Mouse (Mus musculus): ENCODE measurements around the gene Kifc1. TPM values are rescaled to one million over a fixed set of nuclear protein-coding genes. Genes with fewer than 3 reads are reported as not detected.

Kifc1 gene
- polyA plus RNA-seq, 1 experiment from 2014 or later, result 8.1 TPM

DNA sequence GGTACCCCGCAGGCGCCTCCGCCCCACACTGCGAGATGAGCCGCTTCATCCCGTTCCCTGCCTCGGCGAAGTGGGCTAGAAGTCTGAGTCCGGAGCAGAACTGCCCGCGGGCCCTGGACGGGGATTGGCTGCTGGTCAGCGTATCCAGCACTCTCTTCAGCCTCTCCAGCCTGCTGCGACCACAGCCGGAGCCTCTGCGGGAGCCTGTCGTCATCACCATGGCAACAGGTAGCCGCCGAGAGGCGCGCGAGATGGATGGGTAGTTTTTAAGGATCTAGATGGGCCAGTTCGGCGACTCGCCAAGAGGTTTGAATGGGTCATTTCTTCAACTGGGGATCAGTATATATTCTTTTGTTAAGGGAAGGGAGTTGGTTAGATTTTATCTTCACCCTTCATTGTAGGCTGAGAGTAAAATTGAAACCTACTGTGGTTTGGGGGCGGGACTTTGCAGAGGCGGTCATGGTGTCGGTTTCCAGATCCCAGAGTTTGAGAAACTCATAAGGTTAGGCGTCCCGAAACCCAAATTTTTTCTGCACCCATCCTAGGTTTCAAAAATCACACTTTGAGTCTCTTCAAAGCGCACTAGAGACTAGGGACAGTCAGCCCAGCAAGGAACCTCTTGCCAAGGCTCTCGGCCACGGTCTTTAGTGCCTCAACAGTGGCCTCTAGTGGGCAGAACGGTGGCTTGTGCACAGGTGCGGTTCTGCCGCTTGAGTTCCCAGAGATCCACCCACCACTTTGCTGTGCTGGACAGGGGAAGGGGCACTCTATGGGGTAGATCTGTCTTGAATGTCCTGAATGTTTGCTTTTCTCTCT is 30.0 kb upstream of the Kifc1 start:
- peaks cover 18% of the 10 kb centered on the region for H3K4me1 ChIP-seq (ENCODE audit: control insufficient read depth, insufficient read depth, low read length)
- no peak for ATAC-seq (replicated peaks; ENCODE audit: insufficient number of reproducible peaks, low FRiP score, low TSS enrichment)
- under 1% methylated on average over 36 of the region's 36 CpGs for WGBS (ENCODE audit: insufficient replicate concordance)

GRCm38 (mm10) chr17:33919351-33920281 is 29.2 kb upstream of the Kifc1 start:
- WGBS (ENCODE audit: insufficient replicate concordance), result under 1% methylated on average over 52 of the region's 52 CpGs
- Histone ChIP-seq H3K4me3 (ENCODE audit: low read depth, low read length) (peak overlapping the region; percentile 76), H3K4me1 (ENCODE audit: control insufficient read depth, insufficient read depth, low read length) (peaks cover 23% of the 10 kb centered on the region), H3K36me3 (ENCODE audit: control insufficient read depth, insufficient read depth, low read length) (no peaks in the 10 kb centered on the region), H3K27me3 (ENCODE audit: control insufficient read depth, insufficient read depth, low read length) (peaks cover 3% of the 10 kb centered on the region; the same call in 1 of the 2 replicates), H3K9me3 (replicated peaks; ENCODE audit: control insufficient read depth, low read length) (no peaks in the 10 kb centered on the region), H3K27ac (ENCODE audit: low read depth, low read length) (peak overlapping the region; percentile 71), H3K4me2 (peak overlapping the region; percentile 99), H3K9ac (ENCODE audit: low read depth, low read length) (peak overlapping the region; percentile 77)
- ATAC-seq (replicated peaks; ENCODE audit: insufficient number of reproducible peaks, low FRiP score, low TSS enrichment), result peak; percentile 58; the same call in 1 of the 2 replicates

More for the DNA sequence above, 30.0 kb upstream of the Kifc1 start:
- H3K27ac ChIP-seq (ENCODE audit: low read depth, low read length), result peak overlapping the region; percentile 60
- peak overlapping the region; percentile 77 for H3K9ac ChIP-seq (ENCODE audit: low read depth, low read length)
- H3K4me3 ChIP-seq (ENCODE audit: low read depth, low read length), result peak overlapping the region; percentile 76
- peaks cover 3% of the 10 kb centered on the region; the same call in 1 of the 2 replicates for H3K27me3 ChIP-seq (ENCODE audit: control insufficient read depth, insufficient read depth, low read length)
- H3K36me3 ChIP-seq (ENCODE audit: control insufficient read depth, insufficient read depth, low read length), result no peaks in the 10 kb centered on the region
- H3K4me2 ChIP-seq, result peak overlapping the region; percentile 99
- no peaks in the 10 kb centered on the region for H3K9me3 ChIP-seq (replicated peaks; ENCODE audit: control insufficient read depth, low read length)

DNA sequence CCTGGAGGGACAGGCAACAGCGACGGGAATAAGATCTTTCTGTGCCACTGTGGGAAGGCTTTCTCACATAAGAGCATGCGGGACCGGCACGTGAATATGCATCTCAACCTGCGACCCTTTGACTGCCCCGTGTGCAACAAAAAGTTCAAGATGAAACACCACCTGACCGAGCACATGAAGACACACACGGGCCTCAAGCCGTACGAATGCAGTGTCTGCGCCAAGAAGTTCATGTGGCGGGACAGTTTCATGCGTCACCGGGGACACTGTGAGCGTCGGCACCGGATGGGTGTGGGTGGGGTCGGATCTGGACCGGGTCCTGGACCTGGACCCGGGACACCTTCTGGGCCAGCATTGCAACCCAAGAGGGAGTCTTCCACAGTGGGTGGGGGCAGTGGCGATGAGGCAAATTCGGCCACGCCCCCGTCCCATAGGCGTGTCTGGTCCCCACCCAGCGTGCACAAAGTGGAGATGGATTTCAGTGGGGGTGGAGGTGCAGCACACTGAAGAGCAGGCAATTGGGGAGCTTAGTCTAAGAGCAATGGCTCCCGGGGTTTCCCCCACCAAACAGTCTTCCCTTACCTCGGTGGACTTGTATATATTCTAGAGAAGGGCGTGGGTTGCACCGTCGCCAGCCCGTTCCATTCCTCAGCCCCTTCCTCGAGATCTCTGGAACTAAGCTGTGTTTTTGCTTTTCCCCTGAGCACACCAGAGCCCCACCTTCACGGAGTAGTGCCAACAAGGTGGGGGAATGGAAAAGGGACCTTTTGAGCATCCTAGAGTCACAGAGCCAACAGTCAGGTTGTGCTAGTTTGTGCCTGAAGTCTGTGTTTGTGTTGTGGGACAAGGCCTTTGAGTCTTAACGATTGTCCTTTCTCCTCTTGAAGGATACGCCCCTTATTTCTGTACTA is 28.1 kb upstream of the Kifc1 start:
- Histone ChIP-seq H3K4me3 (ENCODE audit: low read depth, low read length) (peak overlapping the region; percentile 76), H3K36me3 (ENCODE audit: control insufficient read depth, insufficient read depth, low read length) (peaks cover 10% of the 10 kb centered on the region), H3K9ac (ENCODE audit: low read depth, low read length) (peak overlapping the region; percentile 77), H3K4me1 (ENCODE audit: control insufficient read depth, insufficient read depth, low read length) (peaks cover 23% of the 10 kb centered on the region), H3K27me3 (ENCODE audit: control insufficient read depth, insufficient read depth, low read length) (peaks cover 3% of the 10 kb centered on the region; the same call in 1 of the 2 replicates), H3K4me2 (peak overlapping the region; percentile 99), H3K27ac (ENCODE audit: low read depth, low read length) (peak overlapping the region; percentile 71), H3K9me3 (replicated peaks; ENCODE audit: control insufficient read depth, low read length) (no peaks in the 10 kb centered on the region)
- peak; percentile 16; the same call in 1 of the 2 replicates for ATAC-seq (replicated peaks; ENCODE audit: insufficient number of reproducible peaks, low FRiP score, low TSS enrichment)
- WGBS (ENCODE audit: insufficient replicate concordance), result 56% methylated on average over 37 of the region's 37 CpGs

DNA sequence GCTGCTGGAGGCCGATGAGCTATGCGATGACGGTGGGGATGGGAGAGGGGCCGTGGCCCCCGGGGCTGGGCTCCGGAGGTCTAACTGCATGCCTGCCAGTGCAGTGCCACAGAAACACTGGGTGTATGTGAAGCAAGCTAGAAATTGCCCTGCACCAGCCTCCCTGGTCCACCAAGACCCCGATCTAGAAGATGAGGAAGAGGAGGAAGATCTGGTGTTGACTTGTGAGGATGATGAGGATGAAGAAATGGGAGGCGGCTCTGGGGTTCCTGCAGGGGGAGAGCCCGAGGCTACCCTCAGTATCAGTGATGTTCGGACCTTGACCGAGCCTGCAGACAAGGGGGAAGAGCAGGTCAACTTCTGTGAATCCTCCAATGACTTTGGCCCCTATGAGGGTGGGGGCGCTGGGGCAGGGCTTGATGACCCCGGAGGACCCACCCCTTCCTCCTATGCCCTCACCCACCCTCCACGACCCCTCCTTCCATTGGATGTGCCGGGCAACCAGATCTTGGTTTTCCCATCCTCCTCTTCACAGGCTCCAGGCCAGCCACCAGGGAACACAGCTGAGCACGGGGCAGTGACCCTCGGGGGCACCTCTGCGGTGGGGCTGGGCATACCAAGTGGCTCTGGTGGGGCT is 27.3 kb upstream of the Kifc1 start:
- peak overlapping the region; percentile 99 for H3K4me2 ChIP-seq

GRCm38 (mm10) chr17:33916847-33917655 is 26.6 kb upstream of the Kifc1 start:
- Histone ChIP-seq H3K36me3 (ENCODE audit: control insufficient read depth, insufficient read depth, low read length) (peaks cover 19% of the 10 kb centered on the region), H3K4me1 (ENCODE audit: control insufficient read depth, insufficient read depth, low read length) (peaks cover 23% of the 10 kb centered on the region), H3K9me3 (replicated peaks; ENCODE audit: control insufficient read depth, low read length) (no peaks in the 10 kb centered on the region), H3K27me3 (ENCODE audit: control insufficient read depth, insufficient read depth, low read length) (peaks cover 3% of the 10 kb centered on the region; the same call in 1 of the 2 replicates), H3K27ac (ENCODE audit: low read depth, low read length) (no peak overlapping the region), H3K4me3 (ENCODE audit: low read depth, low read length) (peak overlapping the region; percentile 66), H3K4me2 (peak overlapping the region; percentile 70), H3K9ac (ENCODE audit: low read depth, low read length) (peak overlapping the region; percentile 76; the same call in 1 of the 2 replicates)
- 70% methylated on average over 31 of the region's 31 CpGs for WGBS (ENCODE audit: insufficient replicate concordance)
- no peak for ATAC-seq (replicated peaks; ENCODE audit: insufficient number of reproducible peaks, low FRiP score, low TSS enrichment)

More for the DNA sequence above, 27.3 kb upstream of the Kifc1 start:
- peak overlapping the region; percentile 66; the same call in 1 of the 2 replicates for H3K4me3 ChIP-seq (ENCODE audit: low read depth, low read length)
- peaks cover 3% of the 10 kb centered on the region; the same call in 1 of the 2 replicates for H3K27me3 ChIP-seq (ENCODE audit: control insufficient read depth, insufficient read depth, low read length)
- peaks cover 23% of the 10 kb centered on the region for H3K4me1 ChIP-seq (ENCODE audit: control insufficient read depth, insufficient read depth, low read length)
- no peaks in the 10 kb centered on the region for H3K9me3 ChIP-seq (replicated peaks; ENCODE audit: control insufficient read depth, low read length)
- H3K36me3 ChIP-seq (ENCODE audit: control insufficient read depth, insufficient read depth, low read length), result peaks cover 14% of the 10 kb centered on the region
- no peak overlapping the region for H3K27ac ChIP-seq (ENCODE audit: low read depth, low read length)
- whole genome bisulfite sequencing (ENCODE audit: insufficient replicate concordance), result 79% methylated on average over 18 of the region's 18 CpGs
- no peak for ATAC-seq (replicated peaks; ENCODE audit: insufficient number of reproducible peaks, low FRiP score, low TSS enrichment)
- H3K9ac ChIP-seq (ENCODE audit: low read depth, low read length), result no peak overlapping the region

- peaks cover 23% of the 10 kb centered on the region for H3K4me1 ChIP-seq (ENCODE audit: control insufficient read depth, insufficient read depth, low read length)
These were observed 25.8 kb upstream of the Kifc1 start for GRCm38 (mm10) chr17:33916294-33916693.

DNA sequence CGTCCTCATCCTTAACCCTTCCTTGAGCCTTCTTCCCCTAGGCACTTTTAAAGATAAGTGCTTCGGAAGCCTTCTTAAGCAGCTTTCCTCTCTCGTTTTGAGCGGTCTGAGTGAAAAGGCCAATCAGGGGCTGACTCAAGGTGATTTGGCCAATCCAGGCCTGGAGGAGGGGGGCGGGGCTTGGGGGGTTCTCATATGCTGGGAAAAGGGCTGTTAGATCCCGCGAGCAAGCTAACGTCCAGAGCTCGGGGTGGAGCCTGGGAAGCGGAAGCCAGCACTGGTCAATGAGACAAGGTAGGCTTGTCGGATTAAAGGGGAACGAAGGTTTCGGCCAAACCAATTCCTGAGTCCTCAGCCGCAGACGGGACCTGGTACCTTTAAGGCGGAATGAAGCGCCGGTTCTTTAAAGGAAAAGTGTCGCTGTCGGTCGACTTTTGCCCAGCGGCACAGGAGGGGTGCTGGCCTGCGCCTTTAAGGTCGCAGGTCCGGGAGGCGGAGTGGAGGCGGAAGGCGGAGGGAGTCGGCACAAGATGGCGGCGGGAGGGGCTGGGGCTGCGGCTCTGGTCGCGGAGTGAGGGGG is 25.3 kb upstream of the Kifc1 start, which contains the start of the genes Tapbp and Zbtb22:
TSS of gene Tapbp (plus strand) at position 229 of the 580 bp plus-strand sequence.
TSS of gene Zbtb22 (plus strand) at position 234 of the 580 bp plus-strand sequence.
- peaks cover 3% of the 10 kb centered on the region; the same call in 1 of the 2 replicates for H3K27me3 ChIP-seq (ENCODE audit: control insufficient read depth, insufficient read depth, low read length)
- peak within 1 kb of the TSS; percentile 70 for H3K4me2 ChIP-seq
- H3K36me3 ChIP-seq (ENCODE audit: control insufficient read depth, insufficient read depth, low read length), result peaks cover 31% of the 10 kb centered on the region
- ATAC-seq (replicated peaks; ENCODE audit: insufficient number of reproducible peaks, low FRiP score, low TSS enrichment), result peak; percentile 84
- peak within 1 kb of the TSS; percentile 76 for H3K9ac ChIP-seq (ENCODE audit: low read depth, low read length)
- H3K4me3 ChIP-seq (ENCODE audit: low read depth, low read length), result peak within 1 kb of the TSS; percentile 66
- 0% methylated on average over 33 of the region's 34 CpGs for WGBS (ENCODE audit: insufficient replicate concordance)
- H3K27ac ChIP-seq (ENCODE audit: low read depth, low read length), result peak within 1 kb of the TSS; percentile 86
- H3K9me3 ChIP-seq (replicated peaks; ENCODE audit: control insufficient read depth, low read length), result no peaks in the 10 kb centered on the region
- peaks cover 20% of the 10 kb centered on the region for H3K4me1 ChIP-seq (ENCODE audit: control insufficient read depth, insufficient read depth, low read length)

More at GRCm38 (mm10) chr17:33916294-33916693, 25.8 kb upstream of the Kifc1 start:
- Histone ChIP-seq H3K27me3 (ENCODE audit: control insufficient read depth, insufficient read depth, low read length) (peaks cover 3% of the 10 kb centered on the region; the same call in 1 of the 2 replicates), H3K27ac (ENCODE audit: low read depth, low read length) (peak overlapping the region; percentile 86), H3K4me3 (ENCODE audit: low read depth, low read length) (peak overlapping the region; percentile 66), H3K4me2 (peak overlapping the region; percentile 70), H3K36me3 (ENCODE audit: control insufficient read depth, insufficient read depth, low read length) (peaks cover 27% of the 10 kb centered on the region), H3K9me3 (replicated peaks; ENCODE audit: control insufficient read depth, low read length) (no peaks in the 10 kb centered on the region), H3K9ac (ENCODE audit: low read depth, low read length) (peak overlapping the region; percentile 76)
- WGBS (ENCODE audit: insufficient replicate concordance), result 1% methylated on average over 17 of the region's 20 CpGs
- ATAC-seq (replicated peaks; ENCODE audit: insufficient number of reproducible peaks, low FRiP score, low TSS enrichment), result peak; percentile 29
